In the genomic region with DNA sequence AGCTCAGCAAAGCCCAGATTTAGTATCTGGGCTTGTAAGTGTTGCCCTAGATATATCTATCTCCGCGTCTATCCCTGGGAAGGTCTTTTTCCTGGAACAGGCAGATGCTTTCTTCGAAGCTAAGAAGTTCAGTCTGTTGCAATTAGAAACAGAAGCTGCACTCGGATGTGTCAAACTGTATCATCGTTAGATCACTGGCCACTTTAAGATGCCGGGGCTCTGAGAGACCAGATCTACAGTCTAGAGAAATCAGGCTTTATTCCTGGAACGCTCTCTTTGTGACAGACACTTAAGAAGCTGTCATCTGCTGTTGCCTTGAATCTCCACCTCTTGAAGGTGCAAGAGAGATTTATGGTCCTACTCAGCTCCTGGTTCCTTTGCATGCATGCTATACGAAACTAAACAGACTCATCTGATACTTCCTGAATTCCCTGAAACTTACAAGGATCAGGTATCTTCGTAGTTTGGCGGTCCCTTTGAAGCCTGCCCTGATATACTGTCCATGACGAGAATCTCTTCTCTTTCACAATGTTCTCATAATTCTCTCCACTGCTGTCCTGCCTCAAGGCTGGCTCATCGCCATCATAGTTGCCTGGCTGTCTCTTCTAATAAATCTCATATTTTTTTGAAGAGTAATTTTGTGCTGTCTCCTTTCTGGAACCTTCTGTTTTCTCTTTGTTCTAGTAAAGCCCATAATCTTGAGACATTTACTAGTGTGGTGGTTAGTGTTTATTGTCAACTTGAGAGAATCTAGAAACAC, we compare ENCODE assay signal across 23 mouse cellular contexts.
A peak's percentile ranks its signal among the peaks of the same experiment; 100 is the strongest.
DNase-seq lines count a peak whose midpoint lies in the region; ATAC-seq and TF ChIP-seq lines count a peak whose summit lies in the region.
"Had no signal": no experiment of that assay in that cellular context is flagged by ENCODE, and none has a peak within 500 bp of the region (broad histone marks: within the 10 kb centered on the region; RNA-seq: fewer than 3 reads in every experiment).

No protein-coding gene starts in this region.

- ATAC-seq in heart, postnatal 0 days (ENCODE audit: insufficient read depth, low read depth), result no peak
- ATAC-seq: forebrain, embryonic 16.5 days; hindbrain, postnatal 0 days; intestine, postnatal 0 days; midbrain, embryonic 16.5 days had no signal

- peaks cover 12% of the 10 kb centered on the region for H3K4me1 ChIP-seq in heart, embryonic 10.5 days
- peaks cover 4% of the 10 kb centered on the region; the same call in 1 of the 2 replicates for H3K4me1 ChIP-seq in heart, postnatal 0 days (ENCODE audit: control insufficient read depth, insufficient read depth)
- H3K4me1 ChIP-seq: embryonic facial prominence, embryonic 15.5 days; limb, embryonic 12.5 days; liver, embryonic 13.5 days; neural tube, embryonic 15.5 days; stomach, embryonic 15.5 days had no signal

- H3K4me2 ChIP-seq in heart, postnatal 0 days (ENCODE audit: low read depth, low read length), result peak overlapping the region; percentile 41
- H3K4me2 ChIP-seq: embryonic facial prominence, embryonic 15.5 days; limb, embryonic 12.5 days; liver, embryonic 13.5 days; lung, embryonic 14.5 days; neural tube, embryonic 15.5 days; stomach, embryonic 15.5 days had no signal

- H3K27me3 ChIP-seq in heart, embryonic 10.5 days (ENCODE audit: insufficient read depth, poor library complexity, severe bottlenecking), result no peaks in the 10 kb centered on the region
- no peaks in the 10 kb centered on the region for H3K27me3 ChIP-seq in heart, postnatal 0 days (ENCODE audit: control insufficient read depth, insufficient read depth, low read length)
- H3K27me3 ChIP-seq: embryonic facial prominence, embryonic 15.5 days; limb, embryonic 12.5 days; liver, embryonic 13.5 days; neural tube, embryonic 15.5 days; stomach, embryonic 15.5 days had no signal

- H3K9ac ChIP-seq in heart, postnatal 0 days (replicated peaks; ENCODE audit: low read depth, low read length), result no peak overlapping the region
- H3K9ac ChIP-seq: embryonic facial prominence, embryonic 15.5 days; limb, embryonic 12.5 days; liver, embryonic 13.5 days; lung, embryonic 14.5 days; neural tube, embryonic 15.5 days; stomach, embryonic 15.5 days had no signal

- H3K4me3 ChIP-seq in heart, embryonic 10.5 days, result peak overlapping the region; percentile 38
- peak overlapping the region; percentile 25; the same call in 1 of the 2 replicates for H3K4me3 ChIP-seq in heart, postnatal 0 days (ENCODE audit: low read depth, low read length)
- H3K4me3 ChIP-seq: embryonic facial prominence, embryonic 15.5 days; limb, embryonic 12.5 days; liver, embryonic 13.5 days; neural tube, embryonic 15.5 days; stomach, embryonic 15.5 days had no signal

- H3K9me3 ChIP-seq in heart, embryonic 10.5 days, result no peaks in the 10 kb centered on the region
- no peaks in the 10 kb centered on the region for H3K9me3 ChIP-seq in heart, postnatal 0 days (replicated peaks; ENCODE audit: control insufficient read depth, low read length)
- H3K9me3 ChIP-seq: embryonic facial prominence, embryonic 15.5 days; limb, embryonic 12.5 days; liver, embryonic 13.5 days; neural tube, embryonic 15.5 days; stomach, embryonic 15.5 days had no signal

- TF ChIP-seq CTCF in heart, postnatal 0 days (IDR thresholded peaks at IDR 0.05; ENCODE audit: low read depth), result no peak

- WGBS in heart, embryonic 10.5 days, result 51% methylated on average over 12 of the region's 12 CpGs
- 49% methylated on average over 12 of the region's 12 CpGs for WGBS in heart, postnatal 0 days

- peak overlapping the region; percentile 77 for H3K27ac ChIP-seq in heart, embryonic 10.5 days
- H3K27ac ChIP-seq in heart, postnatal 0 days (ENCODE audit: low read depth), result peak overlapping the region; percentile 16
- H3K27ac ChIP-seq: embryonic facial prominence, embryonic 15.5 days; hindbrain, postnatal 0 days; limb, embryonic 12.5 days; liver, embryonic 13.5 days; neural tube, embryonic 15.5 days; stomach, embryonic 15.5 days had no signal

- no peak for TF ChIP-seq EP300 in heart, postnatal 0 days (IDR thresholded peaks at IDR 0.05; ENCODE audit: low read depth)

- no peaks in the 10 kb centered on the region for H3K36me3 ChIP-seq in heart, embryonic 10.5 days
- no peaks in the 10 kb centered on the region for H3K36me3 ChIP-seq in heart, postnatal 0 days (replicated peaks; ENCODE audit: control insufficient read depth, insufficient read depth, low read length)
- H3K36me3 ChIP-seq: embryonic facial prominence, embryonic 15.5 days; limb, embryonic 12.5 days; liver, embryonic 13.5 days; neural tube, embryonic 15.5 days; stomach, embryonic 15.5 days had no signal

- DNase-seq in heart, embryonic 10.5 days (ENCODE audit: low spot score), result peak; percentile 41
- no peak for DNase-seq in heart, postnatal 14 days
- no peak for DNase-seq in heart, postnatal 0 days (ENCODE audit: low spot score)
- DNase-seq in heart, postnatal 4 days, result no peak
- DNase-seq in adrenal gland, postnatal 10 days, result peak; percentile 23
- peak; percentile 50 to 60 for DNase-seq in adrenal gland, postnatal 36 days
- DNase-seq in liver, result no peak
- DNase-seq in lung, postnatal 14 days, result no peak
- DNase-seq: cerebellum, adult 11-12 months; cerebellum, postnatal 14 days; liver, embryonic 13.5 days; lung, embryonic 14.5 days; lung, postnatal 4 days; right cerebral cortex, postnatal 25 days; thymus, adult 2 months had no signal

- intact Hi-C loops in heart, postnatal 14 days (cut with DNase I), result no loop called here

Comparison
In these comparisons a context has a peak if more than half of its experiments do, and no peak if none do; other contexts are left out.
1. DNase-seq: peak in heart, embryonic 10.5 days (single experiment), adrenal gland, postnatal 10 days (single experiment) and adrenal gland, postnatal 36 days (2 of 2); none in heart, postnatal 14 days (0 of 2), heart, postnatal 0 days (single experiment), heart, postnatal 4 days (single experiment), liver (single experiment) and lung, postnatal 14 days (single experiment).